Mouse (Mus musculus) retina, adult 2 months (tissue): ENCODE results near the gene Pan3.

ENCODE experiments used
- DNase-seq: peaks from one replicate; pipeline ENCODE4 v3.0.0-alpha.2; 2012; ENCODE audit warnings: low read depth, low spot score

The Pan3 gene

DNA sequence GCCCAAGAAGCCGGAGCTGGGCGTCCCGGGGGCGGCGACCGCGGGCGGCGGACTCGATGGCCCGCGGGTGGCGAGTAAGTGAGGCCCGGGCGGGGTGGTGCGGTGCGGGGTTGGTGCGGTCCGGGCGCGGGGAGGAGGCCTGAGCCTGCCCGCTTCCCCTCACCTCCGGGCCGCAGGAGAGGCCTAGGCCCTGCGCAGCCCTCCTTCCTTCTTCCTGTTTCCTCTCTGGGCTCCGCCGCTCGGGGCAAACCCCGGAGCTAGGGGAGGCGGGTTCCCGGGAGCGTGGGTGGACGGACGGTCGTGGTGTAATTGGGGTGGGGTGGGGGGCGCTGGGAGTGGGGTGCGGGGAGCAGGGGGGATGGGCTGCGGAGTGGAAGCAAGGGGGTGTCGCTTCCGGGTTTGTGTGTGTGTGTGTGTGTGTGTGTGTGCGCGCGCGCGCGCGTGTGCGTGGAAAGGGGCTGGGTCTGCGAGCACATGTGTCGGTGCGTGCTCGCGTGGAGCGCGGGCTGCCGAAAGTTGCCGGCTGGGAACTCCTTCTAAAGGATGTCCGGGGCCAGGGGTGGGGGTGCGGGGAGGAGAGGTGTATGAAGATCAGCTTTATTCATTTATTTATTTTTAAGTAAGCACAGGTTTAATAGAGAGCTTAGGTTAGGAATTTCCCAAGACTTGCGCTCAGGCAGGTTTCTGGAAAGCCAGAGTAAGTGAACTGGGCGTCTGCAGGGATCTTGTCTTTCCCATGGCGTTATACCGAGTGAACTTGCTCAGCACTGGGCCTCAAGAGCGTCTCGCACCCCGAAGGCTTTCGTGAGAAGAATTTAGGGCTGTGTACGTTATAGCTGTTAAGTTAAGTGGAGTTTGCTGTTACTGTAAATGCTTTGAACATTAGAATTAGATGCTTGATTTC, 1.2 kb downstream of the Pan3 start:
- DNase-seq, result no peak

GRCm38 (mm10) chr5:147432927-147433326, 3.0 kb downstream of the Pan3 start:
- no peak for DNase-seq

GRCm38 (mm10) chr5:147435224-147435623, 5.3 kb downstream of the Pan3 start:
- DNase-seq, result no peak

DNA sequence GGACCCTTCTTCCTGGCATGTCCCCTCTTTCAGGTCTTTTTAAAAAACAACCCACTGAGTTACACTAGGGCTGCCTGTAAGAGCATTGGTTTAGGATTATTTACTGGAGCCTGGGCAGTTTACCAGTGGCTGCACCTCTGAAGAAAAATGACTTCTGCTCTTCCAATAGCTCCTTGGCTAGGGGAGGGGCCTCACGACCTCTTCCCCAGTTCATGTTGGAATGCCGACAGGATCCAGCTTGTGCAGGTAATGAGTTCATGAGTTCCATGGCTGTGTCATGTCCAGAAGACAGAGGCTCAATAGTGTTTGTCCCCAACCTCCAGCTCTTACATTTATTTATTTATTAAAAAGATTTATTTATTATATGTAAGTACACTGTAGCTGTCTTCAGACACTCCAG, 5.8 kb downstream of the Pan3 start:
- DNase-seq, result no peak

DNA sequence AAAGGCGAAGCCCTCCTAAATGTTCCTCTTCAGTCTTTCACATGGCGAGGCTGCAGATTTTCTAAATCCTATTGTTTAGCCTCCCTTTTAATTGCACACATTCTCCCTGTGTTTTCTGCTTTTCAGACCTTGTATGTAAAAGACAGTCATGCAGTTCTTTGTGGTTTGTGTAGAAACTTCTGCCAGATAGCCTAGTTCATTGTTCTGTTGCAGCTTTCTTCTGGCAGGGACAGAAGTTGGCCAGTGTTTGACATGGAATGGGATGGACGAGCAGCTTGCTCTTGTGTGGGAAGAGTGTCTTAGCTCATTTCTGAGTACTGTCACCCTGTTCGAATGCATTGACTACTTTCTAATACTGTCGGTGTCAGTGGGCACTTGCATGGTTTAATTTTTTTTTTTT, 6.5 kb downstream of the Pan3 start:
- DNase-seq, result no peak

DNA sequence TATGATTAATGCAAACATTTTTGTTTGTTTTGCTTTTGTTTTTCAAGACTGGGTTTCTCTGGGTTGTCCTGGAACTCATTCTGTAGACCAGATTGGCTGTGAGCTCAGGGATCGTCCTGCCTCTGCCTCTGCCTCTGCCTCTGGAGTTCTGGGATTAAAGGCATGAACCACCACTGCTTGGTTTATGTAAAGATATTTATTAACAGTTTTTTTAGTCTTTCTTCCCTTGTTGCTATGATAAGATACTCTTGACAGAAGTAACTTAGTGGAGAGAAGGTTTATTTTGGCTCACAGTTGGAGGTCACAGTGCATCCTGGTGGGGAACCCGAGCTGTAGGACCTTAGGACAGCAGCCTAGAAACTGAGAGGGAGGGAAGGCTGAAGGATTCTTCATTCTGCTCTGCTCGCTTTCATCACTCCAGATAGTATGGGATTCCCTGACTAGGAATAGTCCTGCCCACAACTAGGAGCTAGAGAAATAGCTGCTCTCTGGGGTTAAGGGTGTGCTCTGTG, 11.1 kb downstream of the Pan3 start:
- no peak for DNase-seq

- DNase-seq, result no peak
Measured at GRCm38 (mm10) chr5:147441979-147442378, 12.0 kb downstream of the Pan3 start.

DNA sequence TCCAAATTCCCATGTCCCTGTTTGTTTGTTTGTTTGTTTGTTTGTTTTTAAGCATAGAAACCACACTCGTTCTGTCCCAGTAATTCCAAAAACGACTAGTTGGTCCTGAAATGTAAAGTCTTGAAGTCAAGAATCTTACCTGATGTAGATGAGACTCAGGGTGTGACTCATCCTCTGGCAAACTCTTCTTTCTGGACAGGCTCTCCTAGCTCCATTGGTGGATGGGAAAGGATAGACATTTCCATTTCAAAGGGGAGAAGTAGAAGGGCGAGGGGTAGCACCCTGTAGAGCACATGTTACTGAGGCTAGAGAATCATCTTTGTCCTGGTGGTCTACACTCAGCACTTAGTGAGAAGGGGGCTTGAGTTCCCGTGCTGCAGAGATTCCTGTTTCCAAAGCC, 12.8 kb downstream of the Pan3 start:
- no peak for DNase-seq

GRCm38 (mm10) chr5:147444298-147444697, 14.3 kb downstream of the Pan3 start:
- DNase-seq, result no peak

- no peak for DNase-seq
Measured at GRCm38 (mm10) chr5:147444757-147445156, 14.8 kb downstream of the Pan3 start.

DNA sequence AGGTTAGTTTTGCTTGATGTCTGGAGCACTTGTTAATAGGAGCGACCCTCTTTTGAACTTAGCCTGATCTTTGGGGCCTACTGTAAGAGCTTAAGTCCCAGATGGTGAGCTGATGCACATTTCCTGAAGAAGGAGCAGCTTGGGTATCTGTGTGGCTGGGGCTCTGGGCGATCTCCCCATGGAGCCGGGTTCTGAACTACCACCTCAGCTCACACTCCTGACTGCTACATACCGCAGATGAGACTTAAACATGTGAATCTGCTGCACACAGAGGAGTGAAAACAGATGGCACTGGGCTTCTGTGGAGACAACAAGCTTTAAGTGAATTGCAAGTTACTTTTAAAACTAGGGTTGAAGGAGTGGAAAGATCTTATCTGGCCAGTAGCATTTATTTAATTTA, 15.3 kb downstream of the Pan3 start:
- no peak for DNase-seq

DNA sequence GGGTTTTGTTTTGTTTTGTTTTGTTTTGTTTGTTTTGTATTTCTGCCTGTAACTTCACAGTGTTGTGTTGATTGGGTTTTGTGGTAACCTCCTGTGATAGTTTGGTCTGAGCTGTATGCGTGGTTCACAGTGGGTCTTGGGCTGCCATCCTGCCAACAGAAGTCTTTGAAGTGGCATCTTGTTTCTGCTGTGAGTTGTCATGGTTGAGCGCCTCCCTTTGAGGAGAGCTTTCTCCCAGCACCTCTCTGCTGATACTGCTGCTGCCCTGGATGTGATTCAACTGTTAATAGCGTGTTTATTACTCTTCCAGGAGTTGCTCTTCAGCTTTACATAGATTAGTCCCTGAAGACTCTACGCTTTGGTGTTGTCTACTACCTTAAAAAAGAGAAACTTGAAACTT, 18.6 kb downstream of the Pan3 start:
- no peak for DNase-seq

- DNase-seq, result no peak
Measured at GRCm38 (mm10) chr5:147448933-147449332, 19.0 kb downstream of the Pan3 start.

- no peak for DNase-seq
Measured at GRCm38 (mm10) chr5:147456491-147456890, 26.5 kb downstream of the Pan3 start.

DNA sequence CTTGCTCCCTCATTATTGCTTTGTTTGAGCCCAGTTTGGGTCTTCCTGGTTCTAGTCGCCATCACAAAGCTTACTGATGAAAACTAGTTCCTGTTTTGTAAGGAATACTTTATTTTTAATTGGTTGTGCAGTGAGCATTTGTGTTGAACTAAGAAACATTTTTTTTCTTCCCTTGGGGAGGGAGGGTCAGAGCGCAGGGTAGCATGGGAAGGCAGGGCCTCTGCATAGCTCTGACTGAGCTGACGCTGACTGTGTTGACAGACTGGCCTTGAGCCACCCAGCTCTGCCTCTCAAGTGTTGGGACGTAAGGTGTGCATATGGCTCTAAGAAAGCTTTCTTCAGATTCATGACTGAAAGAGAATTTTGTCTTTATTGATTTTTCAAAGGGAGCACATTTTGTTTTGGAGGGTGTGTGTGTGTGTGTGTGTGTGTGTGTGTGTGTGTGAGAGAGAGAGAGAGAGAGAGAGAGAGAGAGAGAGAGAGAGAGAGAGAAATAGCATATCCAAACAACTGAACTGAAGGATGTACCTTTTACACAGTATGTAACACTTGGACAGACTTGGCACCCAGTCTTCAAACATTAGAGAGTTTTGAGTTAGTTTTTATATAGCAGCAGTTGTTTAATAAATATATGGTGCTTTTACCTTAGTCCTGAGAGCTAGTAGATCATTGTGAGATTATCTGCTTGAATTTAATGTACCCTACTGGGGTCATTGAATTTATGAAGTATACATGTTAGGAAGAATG, 30.0 kb downstream of the Pan3 start:
- no peak for DNase-seq

GRCm38 (mm10) chr5:147463251-147463650, 33.3 kb downstream of the Pan3 start:
- no peak for DNase-seq

- no peak for DNase-seq
Measured at GRCm38 (mm10) chr5:147466361-147466760, 36.4 kb downstream of the Pan3 start.

- DNase-seq, result no peak
Measured at GRCm38 (mm10) chr5:147471163-147471562, 41.2 kb downstream of the Pan3 start.

- DNase-seq, result no peak
Measured at GRCm38 (mm10) chr5:147473071-147473470, 43.1 kb downstream of the Pan3 start.

DNA sequence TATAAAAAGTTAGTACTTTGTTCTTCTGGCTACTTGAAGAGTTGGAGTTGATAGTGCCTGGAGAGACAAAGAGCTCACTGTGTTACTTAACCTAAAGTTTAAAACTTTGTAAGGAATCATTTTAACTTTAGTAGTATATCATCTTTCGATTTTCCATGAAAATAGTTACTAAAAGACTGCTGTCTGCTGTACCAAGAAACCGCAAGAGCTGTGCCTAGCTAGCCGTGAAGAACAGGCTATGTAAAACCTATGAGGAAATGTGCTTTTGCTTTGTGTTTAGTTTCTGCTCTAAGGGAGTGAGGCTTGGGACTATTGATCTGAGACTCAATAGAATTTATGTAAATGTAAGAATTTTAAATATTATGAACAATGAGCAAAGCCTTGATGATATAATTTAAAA, 43.9 kb downstream of the Pan3 start:
- DNase-seq, result no peak

DNA sequence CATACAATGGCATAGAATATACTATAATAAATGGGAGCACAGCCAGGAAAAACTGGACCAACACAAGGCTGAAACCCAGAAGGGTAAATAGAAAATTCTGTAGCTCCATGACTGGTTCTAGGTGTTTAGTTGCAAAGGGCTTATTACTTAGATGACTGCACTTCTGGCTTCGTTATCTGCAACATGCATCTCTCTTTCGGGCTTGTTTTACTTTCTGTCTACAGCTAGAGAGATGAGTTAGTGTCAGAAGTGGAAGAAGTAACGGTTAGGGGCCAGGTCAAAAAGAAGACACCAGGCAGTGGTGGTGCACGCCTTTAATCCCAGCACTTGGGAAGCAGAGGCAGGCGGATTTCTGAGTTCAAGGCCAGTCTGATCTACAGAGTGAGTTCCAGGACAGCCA, 46.1 kb downstream of the Pan3 start:
- DNase-seq, result no peak

DNA sequence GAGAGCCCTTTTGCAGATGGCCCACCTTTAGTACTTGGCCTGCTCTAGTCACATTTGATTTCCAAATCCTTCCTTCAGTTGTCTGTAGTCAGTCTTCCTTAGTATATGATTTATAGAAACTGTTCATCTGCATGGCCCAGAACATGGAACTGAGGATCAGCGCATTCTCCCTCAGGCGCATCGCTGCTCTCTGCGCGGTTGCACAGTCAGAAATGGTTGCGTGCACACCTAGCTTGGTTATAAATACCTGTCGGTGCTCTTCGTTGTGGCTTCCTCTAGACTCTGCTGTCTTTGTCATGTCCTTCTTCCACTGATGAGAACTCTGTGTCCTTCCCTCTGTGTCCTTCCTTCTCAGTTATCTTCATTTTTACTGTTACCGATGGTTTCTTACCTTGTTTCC, 47.1 kb downstream of the Pan3 start:
- DNase-seq, result no peak

DNA sequence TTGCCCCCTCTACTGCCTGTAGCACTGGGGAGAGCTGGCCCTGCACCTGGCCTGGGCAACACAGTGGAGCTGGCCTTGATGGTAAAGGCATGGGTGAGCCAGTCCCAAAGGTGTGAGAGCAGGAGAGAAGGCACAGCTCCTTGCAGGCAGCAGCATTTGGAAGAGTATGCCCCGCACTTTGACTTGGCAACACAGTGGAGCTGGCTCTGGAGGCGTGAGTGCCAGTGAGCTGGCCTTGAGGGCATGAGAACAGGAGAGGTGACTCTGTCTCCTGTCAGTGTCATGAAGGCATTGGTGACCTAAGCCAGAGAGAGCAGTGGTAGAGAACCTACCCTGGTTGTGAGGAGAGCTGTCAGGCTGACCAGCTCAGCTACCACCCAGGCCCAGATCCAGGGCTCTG, 49.4 kb downstream of the Pan3 start:
- no peak for DNase-seq
